Mouse (Mus musculus): Measurements from ENCODE around the gene Sept9.

DNA sequence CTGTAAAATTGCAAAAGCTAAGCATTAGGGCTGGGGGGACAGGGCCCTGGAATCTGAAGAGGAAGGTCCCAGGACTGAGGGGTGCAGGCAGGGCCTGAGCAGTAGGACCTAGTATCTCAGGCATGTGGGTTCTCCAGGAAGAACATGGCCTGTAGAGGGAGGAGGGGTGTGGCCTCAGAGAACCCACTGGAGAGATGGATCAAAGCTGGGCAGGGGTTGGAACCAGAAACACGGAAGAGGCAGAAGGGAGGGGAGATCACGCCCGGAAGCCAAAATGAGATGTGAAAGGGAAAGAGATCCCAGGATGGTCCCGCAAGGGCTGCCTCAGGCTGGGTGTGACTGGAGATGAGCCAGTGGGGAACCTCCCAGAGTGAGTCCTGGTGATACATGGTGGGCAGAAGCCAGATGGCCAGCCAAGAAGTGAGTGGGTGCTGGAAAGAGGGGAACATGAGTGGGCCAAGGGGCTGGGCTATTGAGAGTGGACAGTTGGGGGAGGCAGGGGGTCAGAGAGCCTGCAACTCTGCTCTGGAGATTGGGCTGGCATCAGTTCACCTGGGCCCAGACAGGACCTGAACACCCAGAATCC lies 126.8 kb downstream of the Sept9 start:
- no peak for TF ChIP-seq TCF12 (IDR thresholded peaks at IDR 0.05; ENCODE audit: insufficient read depth, poor library complexity, severe bottlenecking)
- no peak for TF ChIP-seq TCF3 (IDR thresholded peaks at IDR 0.05; ENCODE audit: insufficient read length, low read depth)
- no peak for TF ChIP-seq E2F4 (IDR thresholded peaks at IDR 0.05; ENCODE audit: insufficient read depth)
- no peak for TF ChIP-seq MAX (IDR thresholded peaks at IDR 0.05; ENCODE audit: low read depth)
- TF ChIP-seq POLR2A (IDR thresholded peaks at IDR 0.05; ENCODE audit: insufficient read length, low read depth): no peak
- TF ChIP-seq MYOG (IDR thresholded peaks at IDR 0.05; ENCODE audit: control insufficient read depth in 1 of 3, insufficient read depth in 1 of 3, insufficient read length in 2 of 3, low read depth in 2 of 3): no peak
